Mouse (Mus musculus) thymus, adult 2 months (tissue): ENCODE results near the gene Ghdc. TPM values are rescaled to one million over a fixed set of nuclear protein-coding genes. Genes with fewer than 3 reads are reported as not detected.
A peak's percentile ranks its signal among the peaks of the same experiment; 100 is the strongest.

Source experiments
- DNase-seq: peaks from one replicate; pipeline ENCODE4 v3.0.0; 2021
- H3K27ac ChIP-seq: fragments of 200-500 bp; 2 replicates; pipeline ENCODE4 v1.5.1; 2012; ENCODE audit warnings: low read length, control low read depth; ENCODE audit not compliant: control insufficient read depth, insufficient read depth
- H3K27me3 ChIP-seq: fragments of 200-500 bp; 2 replicates; pipeline ENCODE4 v1.6.1; 2012; ENCODE audit warnings: mild to moderate bottlenecking, low read length, moderate library complexity, mixed read lengths; ENCODE audit not compliant: control insufficient read depth, insufficient read depth
- H3K36me3 ChIP-seq: fragments of 200-500 bp; 2 replicates; pipeline ENCODE4 v1.6.1; 2012; ENCODE audit warnings: mild to moderate bottlenecking, low read length, moderate library complexity; ENCODE audit not compliant: control insufficient read depth, insufficient read depth
- H3K4me1 ChIP-seq: fragments of 200-500 bp; replicated peaks from 2 replicates; pipeline ENCODE4 v1.6.1; 2012; ENCODE audit warnings: low read length; ENCODE audit not compliant: control insufficient read depth, insufficient read depth
- H3K4me3 ChIP-seq: fragments of 200-500 bp; 2 replicates; pipeline ENCODE4 v1.5.1; 2012; ENCODE audit warnings: mild to moderate bottlenecking, low read length, control low read depth, moderate library complexity; ENCODE audit not compliant: control insufficient read depth, insufficient read depth
- CTCF ChIP-seq: fragments of 200-500 bp; IDR thresholded peaks from 2 replicates; pipeline ENCODE4 v1.5.1; 2012; ENCODE audit warnings: mild to moderate bottlenecking, control low read depth, low read length, moderate library complexity, borderline replicate concordance; ENCODE audit not compliant: control insufficient read depth, poor library complexity, insufficient read depth; ENCODE audit errors: extremely low read depth
- POLR2A ChIP-seq: fragments of 200-500 bp; IDR thresholded peaks from 2 replicates; pipeline ENCODE4 v1.6.1; 2012; ENCODE audit warnings: mild to moderate bottlenecking, low read length, control low read depth, moderate library complexity; ENCODE audit not compliant: control insufficient read depth, poor library complexity, insufficient read depth; ENCODE audit errors: extremely low read depth
- WGBS: fragments of 180-500 bp; shearing (Covaris S2); methylation state at CpG from one replicate; pipeline ENCODE4 v1.1.7; 2018; 5-methylcytosine and 5-hydroxymethylcytosine counted together
- polyA plus RNA-seq: library from polyadenylated mRNA; depleted of rRNA; stranded (reverse); fragments of >200 nt; gene quantifications from 2 replicates; pipeline ENCODE4 v1.2.3, GENCODE M21; 2012

Ghdc gene
- polyA plus RNA-seq, 1 experiment: 7.9 TPM

DNA sequence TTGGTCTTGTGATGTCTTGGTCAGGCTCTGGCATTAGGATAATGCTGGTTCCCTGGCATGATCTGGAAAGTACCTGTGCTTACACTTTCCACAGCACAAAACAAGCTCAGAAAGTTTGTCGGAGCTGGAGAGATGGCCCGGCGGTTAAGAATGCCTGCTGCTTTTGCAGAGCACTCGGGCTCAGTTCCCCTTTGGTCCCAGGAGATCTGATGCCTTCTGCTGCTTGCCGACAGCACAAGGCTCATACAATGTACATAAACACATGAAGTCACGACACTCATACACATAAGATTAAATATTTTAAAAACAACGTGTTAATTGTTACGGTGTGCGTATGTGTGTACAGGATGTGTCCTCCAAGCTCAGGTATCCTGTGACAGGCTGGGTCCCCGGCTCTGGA, 5.2 kb upstream of the Ghdc start:
- H3K4me3 ChIP-seq: no peak overlapping the region
- WGBS: 91% methylated on average over 10 of the region's 10 CpGs
- H3K36me3 ChIP-seq: peaks cover 23% of the 10 kb centered on the region
- TF ChIP-seq POLR2A (no peak), CTCF (no peak)
- no peak for DNase-seq
- H3K27me3 ChIP-seq: no peaks in the 10 kb centered on the region
- H3K4me1 ChIP-seq: peaks cover 4% of the 10 kb centered on the region
- H3K27ac ChIP-seq: no peak overlapping the region

DNA sequence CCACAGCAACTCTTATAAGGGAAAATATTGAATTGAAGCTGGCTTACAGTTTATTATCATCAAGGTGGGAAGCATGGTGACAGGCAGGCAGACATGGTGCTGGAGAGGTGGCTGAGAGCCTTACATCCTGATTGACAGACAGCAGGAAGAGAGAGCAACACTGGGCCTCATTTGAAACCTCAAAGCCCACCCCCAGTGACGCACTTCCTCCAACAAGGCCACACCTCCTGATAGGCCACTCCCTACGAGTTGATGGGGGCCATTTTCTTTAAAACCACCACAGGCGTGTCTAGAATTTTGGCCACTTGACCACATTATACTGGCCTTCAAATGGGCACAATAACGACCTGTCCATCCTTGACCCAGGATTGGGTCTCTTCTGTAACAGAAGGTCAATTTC, 3.5 kb upstream of the Ghdc start:
- Histone ChIP-seq H3K36me3 (peaks cover 7% of the 10 kb centered on the region; the same call in 1 of the 2 replicates), H3K4me3 (no peak overlapping the region), H3K27ac (no peak overlapping the region), H3K4me1 (peaks cover 13% of the 10 kb centered on the region), H3K27me3 (no peaks in the 10 kb centered on the region)
- TF ChIP-seq POLR2A (no peak), CTCF (no peak)
- DNase-seq: no peak
- 92% methylated on average over 4 of the region's 4 CpGs for WGBS

DNA sequence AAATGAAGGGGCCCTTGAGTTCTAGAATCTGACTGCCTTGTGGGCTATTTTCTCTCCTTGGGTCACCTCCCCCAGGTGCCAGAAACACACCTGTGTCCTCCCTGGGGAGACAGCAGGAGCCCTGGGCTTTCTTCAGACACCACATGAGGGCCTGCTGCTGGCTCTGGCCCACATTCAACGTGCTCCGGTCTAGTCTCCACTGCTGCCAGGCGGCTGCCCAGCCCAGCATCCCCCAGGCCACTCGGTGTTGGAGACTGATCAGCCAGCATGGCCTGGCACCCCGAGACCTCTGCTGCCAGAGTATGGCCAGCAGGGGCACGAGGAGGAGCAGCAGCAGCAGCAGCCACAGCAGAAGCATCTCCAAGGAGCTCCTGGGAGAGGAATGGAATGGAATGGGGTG, 777 bp downstream of the Ghdc start:
- Histone ChIP-seq H3K36me3 (no peaks in the 10 kb centered on the region), H3K4me1 (peaks cover 13% of the 10 kb centered on the region), H3K27ac (no peak overlapping the region), H3K4me3 (peak overlapping the region; percentile 58; the same call in 1 of the 2 replicates), H3K27me3 (no peaks in the 10 kb centered on the region)
- 82% methylated on average over 6 of the region's 6 CpGs for WGBS
- no peak for TF ChIP-seq CTCF
- no peak for TF ChIP-seq POLR2A
- no peak for DNase-seq

DNA sequence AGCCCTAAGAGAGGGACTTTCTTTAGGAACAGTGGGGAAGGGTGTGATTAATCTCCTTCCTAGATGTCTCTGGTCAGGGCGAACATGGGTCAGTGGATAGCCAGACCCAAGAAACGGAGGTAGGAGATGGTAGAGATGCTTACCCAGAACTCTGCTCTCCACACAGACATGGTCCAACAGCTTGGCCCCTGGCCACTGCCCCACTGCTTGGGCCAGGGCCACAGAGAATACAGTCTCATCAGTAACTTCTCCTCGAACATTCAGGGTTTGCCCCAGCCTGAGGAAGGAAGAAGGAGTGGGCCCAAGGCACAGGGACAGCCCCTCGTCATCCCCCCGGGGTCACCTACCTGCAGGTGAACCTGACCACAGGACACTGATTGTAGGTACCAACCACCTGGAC, 2.9 kb downstream of the Ghdc start:
- Histone ChIP-seq H3K27me3 (no peaks in the 10 kb centered on the region), H3K4me1 (peaks cover 13% of the 10 kb centered on the region), H3K36me3 (no peaks in the 10 kb centered on the region), H3K4me3 (no peak overlapping the region), H3K27ac (no peak overlapping the region)
- no peak for DNase-seq
- TF ChIP-seq CTCF: no peak
- no peak for TF ChIP-seq POLR2A
- 93% methylated on average over 5 of the region's 5 CpGs for WGBS

DNA sequence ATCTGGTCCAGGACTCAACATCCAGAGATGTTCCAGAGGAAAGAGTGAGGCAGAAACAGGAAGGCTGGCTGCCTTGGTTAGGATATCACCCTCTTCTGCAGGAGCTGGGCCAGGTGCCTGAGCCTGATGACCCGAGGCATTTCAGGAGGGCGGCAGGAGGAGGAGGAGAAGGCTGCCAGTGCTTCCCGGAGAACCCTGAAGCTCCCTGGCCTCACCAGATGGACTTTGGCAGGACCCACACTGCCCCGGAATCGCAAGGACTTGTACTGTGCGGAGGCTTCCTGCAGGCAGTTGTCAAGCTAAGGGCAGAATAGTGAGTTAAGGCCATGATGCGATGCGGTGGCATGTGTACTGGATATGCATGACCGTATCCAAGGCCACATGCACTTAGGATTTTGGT, 4.0 kb downstream of the Ghdc start:
- no peak for DNase-seq
- no peak for TF ChIP-seq CTCF
- no peak for TF ChIP-seq POLR2A
- WGBS: 91% methylated on average over 9 of the region's 9 CpGs
- no peaks in the 10 kb centered on the region for H3K36me3 ChIP-seq
- H3K4me3 ChIP-seq: no peak overlapping the region
- no peak overlapping the region for H3K27ac ChIP-seq
- no peaks in the 10 kb centered on the region for H3K27me3 ChIP-seq
- peaks cover 16% of the 10 kb centered on the region for H3K4me1 ChIP-seq

DNA sequence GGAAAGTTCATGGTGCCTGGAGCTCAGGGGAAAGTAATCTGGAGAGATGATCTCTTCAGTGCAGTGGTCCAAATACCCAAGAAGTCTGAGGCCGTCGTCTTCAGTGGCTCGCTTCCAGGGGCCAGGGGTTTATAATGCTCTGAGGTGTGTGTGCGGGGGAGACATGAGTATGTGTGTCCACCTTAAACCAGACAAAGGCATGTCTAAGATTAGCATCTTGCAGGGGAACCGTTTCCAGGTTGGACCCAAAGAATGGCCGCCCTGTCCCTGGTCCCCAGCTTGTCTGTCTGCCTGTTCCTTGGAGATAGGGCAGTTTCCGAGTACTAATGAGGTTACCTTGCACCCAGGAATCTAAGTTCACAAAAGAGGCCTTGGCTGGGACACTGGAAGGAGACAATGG, 7.9 kb downstream of the Ghdc start, which contains the start of gene Hcrt:
Hcrt (minus strand) TSS at position 101 of the 400 bp plus-strand sequence.
- peaks cover 19% of the 10 kb centered on the region for H3K4me1 ChIP-seq
- H3K36me3 ChIP-seq: no peaks in the 10 kb centered on the region
- peak within 1 kb of the TSS; percentile 48 for H3K4me3 ChIP-seq
- WGBS: 95% methylated on average over 7 of the region's 7 CpGs
- TF ChIP-seq CTCF (no peak), POLR2A (no peak)
- DNase-seq: no peak
- H3K27ac ChIP-seq: no peak within 1 kb of the TSS
- no peaks in the 10 kb centered on the region for H3K27me3 ChIP-seq

DNA sequence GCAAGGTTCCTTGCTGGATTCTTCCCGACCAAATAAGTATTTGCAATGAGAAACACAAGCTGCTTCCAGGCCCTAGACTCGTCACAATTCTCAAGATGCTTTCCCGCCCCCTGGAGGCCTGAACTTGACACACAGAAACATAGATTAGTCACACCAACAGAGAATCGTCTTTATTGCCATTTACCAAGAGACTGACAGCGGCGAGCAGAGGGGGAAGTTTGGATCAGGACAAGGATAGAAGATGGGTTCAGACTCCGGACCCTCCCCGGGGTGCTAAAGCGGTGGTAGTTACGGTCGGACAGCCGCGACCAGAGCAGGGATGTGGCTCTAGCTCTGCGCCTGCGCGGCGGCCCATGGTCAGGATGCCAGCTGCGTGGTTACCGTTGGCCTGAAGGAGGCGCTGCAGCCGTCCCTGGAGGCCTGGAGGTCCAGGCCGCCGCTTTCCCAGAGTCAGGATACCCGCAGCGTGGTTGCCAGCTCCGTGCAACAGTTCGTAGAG, 9.2 kb downstream of the Ghdc start:
- H3K4me3 ChIP-seq: peak overlapping the region; percentile 48
- H3K36me3 ChIP-seq: no peaks in the 10 kb centered on the region
- no peak overlapping the region for H3K27ac ChIP-seq
- WGBS: 1% methylated on average over 27 of the region's 27 CpGs
- peaks cover 19% of the 10 kb centered on the region for H3K4me1 ChIP-seq
- no peaks in the 10 kb centered on the region for H3K27me3 ChIP-seq
- TF ChIP-seq CTCF (peak; percentile 95), POLR2A (no peak)
- peak; percentile 75 for DNase-seq
